Mouse (Mus musculus): ENCODE data around the gene Gm20509.

- TF ChIP-seq POLR2A (IDR thresholded peaks at IDR 0.05; ENCODE audit: control insufficient read depth, extremely low read depth, insufficient read depth, low read length, poor library complexity) (no peak), CTCF (IDR thresholded peaks at IDR 0.05; ENCODE audit: borderline replicate concordance, control insufficient read depth, extremely low read depth, insufficient read depth, low read length, poor library complexity) (no peak)
Measured at GRCm38 (mm10) chr9:73157968-73158367, 55.7 kb downstream of the Gm20509 start.

Data from thymus, adult 2 months (tissue).